Comparison of ENCODE assay signal across 8 mouse cellular contexts in the genomic region with DNA sequence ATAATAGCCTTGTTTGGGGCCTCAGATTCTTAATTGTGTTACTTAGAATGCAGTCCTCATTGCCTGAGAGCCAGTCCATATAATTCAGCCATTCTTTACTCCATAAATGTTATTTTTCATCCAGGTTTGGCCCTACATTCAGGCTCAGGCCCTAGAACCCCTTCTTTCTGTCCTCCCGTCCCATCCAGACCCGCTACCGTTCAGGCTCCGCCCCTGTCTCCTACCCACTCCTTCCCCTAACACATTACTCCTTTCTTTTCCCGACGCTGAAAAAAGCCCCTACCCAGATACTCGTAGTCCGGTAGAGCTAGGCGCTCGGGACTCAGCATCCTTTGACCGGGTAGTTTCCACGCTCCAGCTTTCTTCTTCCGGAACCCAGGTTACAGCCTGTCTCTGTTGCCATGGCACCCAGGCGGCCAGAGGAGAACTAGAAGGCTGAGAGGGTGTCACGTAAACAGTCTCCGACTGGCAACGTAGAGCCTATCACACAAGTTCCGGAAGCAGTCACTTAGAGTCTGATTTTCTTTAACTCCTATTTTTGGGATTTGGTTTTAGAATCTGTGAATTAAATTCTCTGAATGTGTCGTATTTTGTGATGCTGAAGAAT. TPM values are rescaled to one million over a fixed set of nuclear protein-coding genes. Genes with fewer than 3 reads are reported as not detected.
DNase-seq lines count a peak whose midpoint lies in the region; ATAC-seq and TF ChIP-seq lines count a peak whose summit lies in the region.

A gene (minus strand): TSS at position 419 of the 607 bp plus-strand sequence.

- WGBS in heart, embryonic 10.5 days: under 1% methylated on average over 19 of the region's 19 CpGs
- 1% methylated on average over 19 of the region's 19 CpGs for WGBS in kidney, embryonic 14.5 days
- WGBS in limb, embryonic 15.5 days: under 1% methylated on average over 19 of the region's 19 CpGs
- under 1% methylated on average over 19 of the region's 19 CpGs for WGBS in midbrain, postnatal 0 days

- H3K4me1 ChIP-seq in heart, embryonic 10.5 days: no peaks in the 10 kb centered on the region
- H3K4me1 ChIP-seq in kidney, embryonic 14.5 days (ENCODE audit: control insufficient read depth, insufficient read depth, low read length): no peaks in the 10 kb centered on the region; the same call in 1 of the 2 replicates
- H3K4me1 ChIP-seq in limb, embryonic 15.5 days: peaks cover 6% of the 10 kb centered on the region; the same call in 1 of the 2 replicates
- 0 out of 2 replicates have a peak, but pooled peaks cover 2% of the 10 kb centered on the region for H3K4me1 ChIP-seq in midbrain, postnatal 0 days (ENCODE audit: insufficient read depth, low read length)

- peak within 1 kb of the TSS; percentile 79 for H3K27ac ChIP-seq in heart, embryonic 10.5 days
- H3K27ac ChIP-seq in kidney, embryonic 14.5 days (ENCODE audit: low read depth, low read length): no peak within 1 kb of the TSS
- H3K27ac ChIP-seq in limb, embryonic 15.5 days: 0 out of 2 replicates have a peak within 1 kb of the TSS, but pooled peaks have one; percentile 13
- peak within 1 kb of the TSS; percentile 83 for H3K27ac ChIP-seq in midbrain, postnatal 0 days (ENCODE audit: low read depth, low read length)

- peak; percentile 90 for DNase-seq in CD4-positive helper T cell, adult 2 months (ENCODE audit: low read depth, low spot score)
- DNase-seq in brain, embryonic 14.5 days (ENCODE audit: low read depth): peak; percentile 98
- DNase-seq in heart, embryonic 10.5 days (ENCODE audit: low spot score): peak; percentile 93
- DNase-seq in midbrain, postnatal 0 days (ENCODE audit: low spot score): peak; percentile 96
- DNase-seq in spleen, postnatal 10 days (ENCODE audit: low spot score in 2 of 2): peak; percentile 49 to 86

- no peaks in the 10 kb centered on the region for H3K27me3 ChIP-seq in heart, embryonic 10.5 days (ENCODE audit: insufficient read depth, poor library complexity, severe bottlenecking)
- H3K27me3 ChIP-seq in kidney, embryonic 14.5 days (ENCODE audit: control insufficient read depth, insufficient read depth, low read length): no peaks in the 10 kb centered on the region
- H3K27me3 ChIP-seq in limb, embryonic 15.5 days: no peaks in the 10 kb centered on the region
- H3K27me3 ChIP-seq in midbrain, postnatal 0 days (ENCODE audit: insufficient read depth, low read length): no peaks in the 10 kb centered on the region

- peak within 1 kb of the TSS; percentile 78 for H3K4me3 ChIP-seq in heart, embryonic 10.5 days
- peak within 1 kb of the TSS; percentile 70 for H3K4me3 ChIP-seq in kidney, embryonic 14.5 days (ENCODE audit: low read length)
- H3K4me3 ChIP-seq in limb, embryonic 15.5 days: peak within 1 kb of the TSS; percentile 74
- peak within 1 kb of the TSS; percentile 74 for H3K4me3 ChIP-seq in midbrain, postnatal 0 days (ENCODE audit: low read depth, low read length)

- H3K4me2 ChIP-seq in kidney, embryonic 14.5 days (replicated peaks; ENCODE audit: low read depth, low read length): peak within 1 kb of the TSS; percentile 67
- peak within 1 kb of the TSS; percentile 70 for H3K4me2 ChIP-seq in limb, embryonic 15.5 days
- peak within 1 kb of the TSS; percentile 63 for H3K4me2 ChIP-seq in midbrain, postnatal 0 days (ENCODE audit: low read depth, low read length, poor library complexity, severe bottlenecking)

- ATAC-seq in erythroblast, adult 5-6 weeks (replicated peaks; ENCODE audit: low FRiP score, poor library complexity, severe bottlenecking): peak; percentile 83
- peak; percentile 93 for ATAC-seq in kidney, embryonic 14.5 days (ENCODE audit: low FRiP score, low TSS enrichment)
- peak; percentile 87 for ATAC-seq in limb, embryonic 15.5 days (ENCODE audit: insufficient number of reproducible peaks, low FRiP score, low TSS enrichment, low read depth)
- ATAC-seq in midbrain, postnatal 0 days (ENCODE audit: low FRiP score): peak; percentile 95

- TF ChIP-seq POLR2A in brain, embryonic 14.5 days (IDR thresholded peaks at IDR 0.05; ENCODE audit: borderline replicate concordance, extremely low read depth, insufficient read depth, insufficient read length, poor library complexity, severe bottlenecking): no peak

- H3K9ac ChIP-seq in kidney, embryonic 14.5 days (ENCODE audit: low read depth, low read length): peak within 1 kb of the TSS; percentile 55; the same call in 1 of the 2 replicates
- H3K9ac ChIP-seq in limb, embryonic 15.5 days: peak within 1 kb of the TSS; percentile 40
- peak within 1 kb of the TSS; percentile 70 for H3K9ac ChIP-seq in midbrain, postnatal 0 days (replicated peaks; ENCODE audit: low read length, poor library complexity, severe bottlenecking)

- TF ChIP-seq CTCF in brain, embryonic 14.5 days (IDR thresholded peaks at IDR 0.05; ENCODE audit: borderline replicate concordance, extremely low read depth, insufficient read depth, insufficient read length): no peak
- no peak for TF ChIP-seq CTCF in midbrain, postnatal 0 days (IDR thresholded peaks at IDR 0.05)

- no peaks in the 10 kb centered on the region for H3K9me3 ChIP-seq in heart, embryonic 10.5 days
- no peaks in the 10 kb centered on the region for H3K9me3 ChIP-seq in kidney, embryonic 14.5 days (ENCODE audit: control insufficient read depth, low read length)
- no peaks in the 10 kb centered on the region for H3K9me3 ChIP-seq in limb, embryonic 15.5 days
- no peaks in the 10 kb centered on the region for H3K9me3 ChIP-seq in midbrain, postnatal 0 days (ENCODE audit: low read length)

- H3K36me3 ChIP-seq in heart, embryonic 10.5 days: no peaks in the 10 kb centered on the region
- no peaks in the 10 kb centered on the region for H3K36me3 ChIP-seq in kidney, embryonic 14.5 days (ENCODE audit: control insufficient read depth, insufficient read depth, low read length)
- H3K36me3 ChIP-seq in limb, embryonic 15.5 days: no peaks in the 10 kb centered on the region
- H3K36me3 ChIP-seq in midbrain, postnatal 0 days (ENCODE audit: insufficient read depth, low read length): no peaks in the 10 kb centered on the region

RNA-seq across cellular contexts. Expression of the gene that starts here (rescaled TPM):
- polyA plus RNA-seq in brain, embryonic 14.5 days (2012; rRNA removed): 82.7 and 86.3 TPM in 2 replicates
- 0.38 and 1.3 TPM in 2 replicates for total RNA-seq in erythroblast, adult 5-6 weeks (2015; ENCODE audit: low replicate concordance)
- 0.94 TPM in 1 of 2 replicates, not detected in the other for total RNA-seq in erythroblast, adult 5-6 weeks (2017; ENCODE audit: low replicate concordance)
- 43.2 and 50.1 TPM in 2 replicates for polyA plus RNA-seq in heart, embryonic 10.5 days (2016; fragmentation: Nextera tagmentation; extraction: Ambion mirVana)
- polyA plus RNA-seq in kidney, embryonic 14.5 days (2014; fragmentation: Nextera tagmentation; extraction: Ambion mirVana): 65.9 and 73.3 TPM in 2 replicates
- 51.6 and 54.1 TPM in 2 replicates for polyA plus RNA-seq in limb, embryonic 15.5 days (2015; fragmentation: Nextera tagmentation; extraction: Ambion mirVana)
- 146 and 158 TPM in 2 replicates for total RNA-seq in midbrain, postnatal 0 days (2014; rRNA removed)
- polyA plus RNA-seq in midbrain, postnatal 0 days (2015; fragmentation: Nextera tagmentation; extraction: Ambion mirVana): 171 and 172 TPM in 2 replicates

Comparison
In these comparisons a context has a peak if more than half of its experiments do, and no peak if none do; other contexts are left out.
1. RNA of the gene that starts here (total RNA-seq): 146 to 158 TPM in midbrain, postnatal 0 days; 0.38 to 1.3 TPM in erythroblast, adult 5-6 weeks; every median in the first group is over 10 times any median in the second.
2. Peak in every context shown above with its lines, with median percentiles within 50 percentile points of each other: DNase-seq, ATAC-seq, H3K4me3 ChIP-seq, H3K4me2 ChIP-seq and H3K9ac ChIP-seq.